In genomic region chr5:134951053-134951884, GRCm38 (mm10) we compare ENCODE assay signal across 10 mouse cellular contexts. TPM values are rescaled to one million over a fixed set of nuclear protein-coding genes. Genes with fewer than 3 reads are reported as not detected.
DNase-seq lines count a peak whose midpoint lies in the region; ATAC-seq and TF ChIP-seq lines count a peak whose summit lies in the region.
"Had no signal": no experiment of that assay in that cellular context is flagged by ENCODE, and none has a peak within 500 bp of the region (broad histone marks: within the 10 kb centered on the region; RNA-seq: fewer than 3 reads in every experiment).

No protein-coding gene starts in this region.

- ATAC-seq in erythroblast, adult 5-6 weeks (replicated peaks; ENCODE audit: low FRiP score, poor library complexity, severe bottlenecking) = 0 out of 2 replicates have a peak, but pooled peaks have one; percentile 42
- ATAC-seq in megakaryocyte progenitor cell, adult 5-6 weeks (replicated peaks; ENCODE audit: poor library complexity) = peak; percentile 68

- H3K27ac ChIP-seq in ES-E14 (ENCODE audit: insufficient read depth, low read depth, low read length, poor library complexity, severe bottlenecking) = peak overlapping the region; percentile 73
- H3K27ac ChIP-seq: heart, adult 2 months had no signal

- in situ Hi-C loops in ES-E14 (cut with MboI; ENCODE audit: low sequenced_read_pairs in 2 of 2, unreplicated experiment in 2 of 2) = no loop called here

- peak overlapping the region; percentile 47 to 49 for H3K4me3 ChIP-seq in ES-E14 (ENCODE audit: insufficient read depth in 1 of 2, low read depth in 1 of 2, low read length in 2 of 2, poor library complexity in 1 of 2, severe bottlenecking in 1 of 2)
- H3K4me3 ChIP-seq: heart, adult 2 months had no signal

- no peaks in the 10 kb centered on the region for H3K9me3 ChIP-seq in ES-E14 (ENCODE audit: control insufficient read depth, insufficient read depth, low read depth, low read length)

- H3K9ac ChIP-seq in ES-E14 (ENCODE audit: insufficient read depth, low read depth, low read length, poor library complexity, severe bottlenecking) = peak overlapping the region; percentile 66

- DNase-seq in ES-E14 (ENCODE audit: low read depth, low spot score) = no peak
- peak; percentile 58 to 75 for DNase-seq in kidney, postnatal 4 days
- no peak for DNase-seq in spleen, postnatal 10 days (ENCODE audit: low spot score in 2 of 2)
- DNase-seq in testis, postnatal 10 days (ENCODE audit: low spot score) = no peak
- DNase-seq in right cerebral cortex, adult 2 months (ENCODE audit: low spot score in 2 of 2) = no peak
- DNase-seq: retina, postnatal 1 day had no signal

- no peaks in the 10 kb centered on the region for H3K36me3 ChIP-seq in ES-E14 (ENCODE audit: control insufficient read depth, insufficient read depth, low read length, poor library complexity, severe bottlenecking)

- peaks cover 7 to 38% of the 10 kb centered on the region in 2 experiments for H3K4me1 ChIP-seq in ES-E14 (ENCODE audit: control insufficient read depth in 2 of 2, insufficient read depth in 2 of 2, low read length in 2 of 2, poor library complexity in 1 of 2)

TF ChIP-seq in ES-E14, 5 proteins besides CTCF, POLR2A, EP300 and RAD21:
- TF ChIP-seq ZC3H11A (IDR thresholded peaks at IDR 0.05; ENCODE audit: borderline replicate concordance, low read depth, low read length) (no peak), HCFC1 (IDR thresholded peaks at IDR 0.05; ENCODE audit: borderline replicate concordance, insufficient read depth, low read length) (no peak), CHD2 (IDR thresholded peaks at IDR 0.05; ENCODE audit: low read depth, low read length) (no peak), MAFK (IDR thresholded peaks at IDR 0.05; ENCODE audit: insufficient read depth, low read depth, low read length) (no peak), ZNF384 (IDR thresholded peaks at IDR 0.05; ENCODE audit: low read depth, low read length) (no peak)
TF ChIP-seq in ES-E14: peak in this region for 0.

RNA-seq across cellular contexts. Expression of gene Cldn4, which starts 4.5 kb away (rescaled TPM):
- total RNA-seq in ES-E14 (2012; rRNA removed) = 150 and 350 TPM in 2 replicates
- not detected in 2 replicates for total RNA-seq in erythroblast, adult 5-6 weeks (2015; ENCODE audit: low replicate concordance)
- total RNA-seq in erythroblast, adult 5-6 weeks (2017; ENCODE audit: low replicate concordance) = not detected in 2 replicates
- not detected in 2 replicates for total RNA-seq in megakaryocyte progenitor cell, adult 5-6 weeks (2015)
- total RNA-seq in megakaryocyte progenitor cell, adult 5-6 weeks (2017) = not detected in 2 replicates
- total RNA-seq: adrenal gland, adult 18-20 months; heart, adult 2 months had no signal

RNA-seq across cellular contexts. Expression of gene Mettl27, which starts 19.1 kb away (rescaled TPM):
- 15.6 and 17.3 TPM in 2 replicates for total RNA-seq in ES-E14 (2012; rRNA removed)
- total RNA-seq in erythroblast, adult 5-6 weeks (2015; ENCODE audit: low replicate concordance) = 70.4 and 120 TPM in 2 replicates
- total RNA-seq in erythroblast, adult 5-6 weeks (2017; ENCODE audit: low replicate concordance) = 62.4 and 85.2 TPM in 2 replicates
- 1.9 and 3.9 TPM in 2 replicates for total RNA-seq in megakaryocyte progenitor cell, adult 5-6 weeks (2015)
- 0.92 and 3.4 TPM in 2 replicates for total RNA-seq in megakaryocyte progenitor cell, adult 5-6 weeks (2017)

RNA-seq across cellular contexts. Expression of gene Cldn3, which starts 34.7 kb away (rescaled TPM):
- 8.4 and 24.1 TPM in 2 replicates for total RNA-seq in ES-E14 (2012; rRNA removed)
- not detected in 2 replicates for total RNA-seq in erythroblast, adult 5-6 weeks (2015; ENCODE audit: low replicate concordance)
- not detected in 2 replicates for total RNA-seq in erythroblast, adult 5-6 weeks (2017; ENCODE audit: low replicate concordance)
- total RNA-seq in megakaryocyte progenitor cell, adult 5-6 weeks (2015) = not detected in 2 replicates
- not detected in 2 replicates for total RNA-seq in megakaryocyte progenitor cell, adult 5-6 weeks (2017)

RNA-seq across cellular contexts. Expression of gene Cldn13, which starts 35.9 kb away (rescaled TPM):
- total RNA-seq in ES-E14 (2012; rRNA removed) = not detected in 2 replicates
- total RNA-seq in erythroblast, adult 5-6 weeks (2015; ENCODE audit: low replicate concordance) = 411 and 506 TPM in 2 replicates
- 369 and 379 TPM in 2 replicates for total RNA-seq in erythroblast, adult 5-6 weeks (2017; ENCODE audit: low replicate concordance)
- total RNA-seq in megakaryocyte progenitor cell, adult 5-6 weeks (2015) = 17.0 and 19.0 TPM in 2 replicates
- 5.3 and 10.9 TPM in 2 replicates for total RNA-seq in megakaryocyte progenitor cell, adult 5-6 weeks (2017)
- total RNA-seq: adrenal gland, adult 18-20 months; heart, adult 2 months had no signal

RNA-seq across cellular contexts. Expression of gene Tmem270, which starts 44.7 kb away (rescaled TPM):
- not detected in 2 replicates for total RNA-seq in ES-E14 (2012; rRNA removed)
- total RNA-seq in erythroblast, adult 5-6 weeks (2015; ENCODE audit: low replicate concordance) = 0.96 TPM in 1 of 2 replicates, not detected in the other
- not detected in 2 replicates for total RNA-seq in erythroblast, adult 5-6 weeks (2017; ENCODE audit: low replicate concordance)
- total RNA-seq in megakaryocyte progenitor cell, adult 5-6 weeks (2015) = not detected in 2 replicates
- total RNA-seq in megakaryocyte progenitor cell, adult 5-6 weeks (2017) = not detected in 2 replicates
- total RNA-seq: adrenal gland, adult 18-20 months; heart, adult 2 months had no signal

Comparison
In these comparisons a context has a peak if more than half of its experiments do, and no peak if none do; other contexts are left out.
1. DNase-seq: peak in kidney, postnatal 4 days (2 of 2); none in ES-E14 (single experiment), spleen, postnatal 10 days (0 of 2), testis, postnatal 10 days (single experiment) and right cerebral cortex, adult 2 months (0 of 2).
2. RNA of gene Cldn4, which starts 4.5 kb away (total RNA-seq): 150 to 350 TPM in ES-E14; not detected in erythroblast, adult 5-6 weeks and not detected in megakaryocyte progenitor cell, adult 5-6 weeks; every median in the first group is over 100 times any median in the second.